Mouse (Mus musculus): ENCODE data around the gene Lypd3.

The Lypd3 gene

DNA sequence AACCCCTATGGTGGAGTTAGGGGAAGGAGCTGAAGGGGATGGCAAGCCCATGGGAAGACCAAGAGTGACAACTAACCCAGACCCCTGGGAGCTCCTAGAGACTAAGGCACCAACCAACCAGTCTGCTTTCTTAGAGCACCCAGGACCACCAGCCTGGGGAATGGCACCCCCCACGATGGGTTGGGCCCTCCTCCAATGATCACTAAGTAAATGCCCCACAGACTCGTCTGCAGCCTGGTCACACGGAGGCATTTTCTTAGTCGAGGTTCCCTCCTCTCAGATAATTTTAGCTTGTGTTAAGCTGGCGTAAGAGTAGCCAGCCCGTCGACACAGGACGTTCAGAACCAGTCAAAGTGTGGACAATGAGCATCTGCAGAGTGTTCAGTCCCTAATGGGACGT lies 28.6 kb downstream of the Lypd3 start:
- DNase-seq: peak; percentile 73

DNA sequence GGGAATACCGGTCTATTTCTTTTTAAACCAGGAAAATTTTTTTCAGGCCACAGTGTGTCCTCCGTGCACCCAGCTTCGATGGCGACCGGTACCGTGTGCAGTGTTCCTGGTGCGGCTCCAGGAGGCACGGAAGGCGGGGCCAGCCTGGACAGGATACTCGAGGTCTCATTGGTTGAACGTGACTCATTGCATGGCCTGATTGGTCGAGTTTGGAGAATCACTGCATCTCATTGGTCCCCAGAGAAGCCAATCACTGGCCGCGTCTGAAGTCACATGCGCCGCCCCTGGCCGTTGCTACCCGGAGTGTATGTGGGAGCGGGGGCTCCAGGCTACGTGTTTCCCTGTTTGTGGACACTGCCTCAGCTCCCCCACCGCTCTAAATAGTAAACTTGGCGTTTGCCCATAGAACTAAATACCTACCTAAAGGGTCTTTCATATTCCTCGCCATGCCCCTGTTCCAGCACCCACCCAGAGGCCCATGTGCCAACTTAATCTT lies 35.6 kb downstream of the Lypd3 start:
- peak; percentile 81 for DNase-seq

DNA sequence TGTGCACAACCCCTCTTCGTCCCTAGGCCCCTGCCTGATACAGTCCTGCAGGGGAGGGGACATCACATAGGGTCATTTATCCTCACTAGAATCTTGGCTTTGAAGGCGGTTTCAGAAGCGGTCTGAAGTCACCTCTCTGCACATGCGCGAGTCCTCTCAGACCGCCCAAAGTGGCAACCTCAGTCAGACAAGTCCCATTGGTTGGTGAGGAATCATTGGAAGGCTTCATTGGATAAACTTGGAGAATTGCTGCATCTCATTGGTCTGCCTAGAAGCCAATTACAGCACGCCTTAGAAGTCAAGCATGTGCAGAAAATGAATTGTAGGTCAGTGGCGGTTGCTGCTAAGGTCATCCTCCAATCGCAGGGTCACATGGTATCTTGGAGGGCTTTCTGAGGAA lies 40.2 kb downstream of the Lypd3 start, which contains the start of gene Tex101:
Gene Tex101 (minus strand): TSS at position 101 of the 400 bp plus-strand sequence.
- peak; percentile 50 for DNase-seq

DNA sequence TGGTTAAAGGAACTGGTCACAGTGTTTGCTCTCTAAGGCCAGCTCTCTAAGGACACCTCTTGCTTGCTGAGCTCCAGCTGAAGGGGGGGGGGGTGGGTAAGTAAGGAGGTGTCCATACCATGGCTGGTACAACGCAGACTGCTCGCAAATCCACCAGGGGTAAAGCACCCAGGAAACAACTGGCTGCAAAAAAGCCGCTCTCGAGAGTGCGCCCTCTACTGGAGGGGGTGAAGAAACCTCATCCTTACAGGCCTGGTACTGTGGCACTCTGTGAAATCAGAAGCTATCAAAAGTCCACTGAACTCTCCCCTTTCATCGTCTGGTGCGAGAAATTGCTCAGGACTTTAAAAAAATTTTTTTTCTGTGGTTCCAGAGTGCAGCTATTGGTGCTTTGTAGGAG lies 47.8 kb downstream of the Lypd3 start:
- DNase-seq: peak; percentile 39

DNA sequence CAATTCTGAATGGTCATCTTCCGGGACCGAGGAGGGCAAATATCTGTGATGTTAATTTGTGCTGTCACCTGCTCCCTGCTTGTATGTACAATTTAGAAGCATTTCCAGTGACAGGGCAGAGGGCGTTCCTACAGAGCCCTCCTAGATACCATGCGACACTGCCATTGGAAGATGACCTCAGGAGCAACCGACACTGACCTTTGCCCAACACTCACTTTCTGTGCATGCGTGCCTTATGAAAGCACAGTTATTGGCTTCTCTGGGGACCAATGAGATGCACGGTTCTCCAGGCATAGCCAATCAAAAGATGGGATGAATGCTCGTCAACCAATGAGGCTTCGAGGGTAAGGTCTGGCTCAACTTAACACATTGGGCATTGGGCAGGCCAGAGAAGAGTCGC lies 51.2 kb downstream of the Lypd3 start:
- DNase-seq: peak; percentile 79
